Mouse (Mus musculus) embryonic facial prominence, embryonic 15.5 days (tissue): ENCODE results near the gene Stx7. TPM values are rescaled to one million over a fixed set of nuclear protein-coding genes. Genes with fewer than 3 reads are reported as not detected.
A peak's percentile ranks its signal among the peaks of the same experiment; 100 is the strongest.
"Not testable (repeated sequence)": the region's sequence is repeated elsewhere in the genome, so short reads cannot be mapped to it uniquely, and the experiment has no call there.

ENCODE experiments used
- ATAC-seq: fragments of 200-750 bp; cut with Nextera tagmentation; 2 replicates; pipeline ENCODE4 v1.8.0; 2017; ENCODE audit warnings: low read depth, moderate TSS enrichment; ENCODE audit not compliant: insufficient number of reproducible peaks, low FRiP score, low TSS enrichment
- H3K27ac ChIP-seq: fragments of 300-500 bp; sonication (generic); replicated peaks from 2 replicates; pipeline ENCODE4 v1.5.1; 2015; ENCODE audit warnings: mild to moderate bottlenecking, inconsistent platforms
- H3K27me3 ChIP-seq: fragments of 300-500 bp; sonication (generic); 2 replicates; pipeline ENCODE4 v1.6.1; 2015; ENCODE audit warnings: inconsistent platforms
- H3K36me3 ChIP-seq: fragments of 300-500 bp; sonication (generic); 2 replicates; pipeline ENCODE4 v1.6.1; 2015; ENCODE audit warnings: mild to moderate bottlenecking, inconsistent platforms
- H3K4me1 ChIP-seq: fragments of 300-500 bp; sonication (generic); 2 replicates; pipeline ENCODE4 v1.6.1; 2015; ENCODE audit warnings: inconsistent platforms
- H3K4me2 ChIP-seq: fragments of 300-500 bp; sonication (generic); replicated peaks from 2 replicates; pipeline ENCODE4 v1.6.1; 2015; ENCODE audit warnings: mild to moderate bottlenecking, inconsistent platforms
- H3K4me3 ChIP-seq: fragments of 300-500 bp; sonication (generic); replicated peaks from 2 replicates; pipeline ENCODE4 v1.5.1; 2015; ENCODE audit warnings: mild to moderate bottlenecking, inconsistent platforms
- H3K9ac ChIP-seq: fragments of 300-500 bp; sonication (generic); 2 replicates; pipeline ENCODE4 v1.6.1; 2015; ENCODE audit warnings: inconsistent platforms
- H3K9me3 ChIP-seq: fragments of 300-500 bp; sonication (generic); replicated peaks from 2 replicates; pipeline ENCODE4 v1.6.1; 2016; ENCODE audit warnings: inconsistent platforms
- WGBS: fragments of 180-500 bp; shearing (Covaris S2); methylation state at CpG from one replicate; pipeline ENCODE4 v1.1.7; 2015; 5-methylcytosine and 5-hydroxymethylcytosine counted together
- polyA plus RNA-seq: library from polyadenylated mRNA; unstranded; fragments of >200 nt; fragmentation: Nextera tagmentation; extraction: Ambion mirVana; gene quantifications from 2 replicates; pipeline ENCODE4 v1.2.1, GENCODE M21; 2015

Stx7 gene
- 70.1 and 73.2 TPM in 2 replicates for polyA plus RNA-seq

DNA sequence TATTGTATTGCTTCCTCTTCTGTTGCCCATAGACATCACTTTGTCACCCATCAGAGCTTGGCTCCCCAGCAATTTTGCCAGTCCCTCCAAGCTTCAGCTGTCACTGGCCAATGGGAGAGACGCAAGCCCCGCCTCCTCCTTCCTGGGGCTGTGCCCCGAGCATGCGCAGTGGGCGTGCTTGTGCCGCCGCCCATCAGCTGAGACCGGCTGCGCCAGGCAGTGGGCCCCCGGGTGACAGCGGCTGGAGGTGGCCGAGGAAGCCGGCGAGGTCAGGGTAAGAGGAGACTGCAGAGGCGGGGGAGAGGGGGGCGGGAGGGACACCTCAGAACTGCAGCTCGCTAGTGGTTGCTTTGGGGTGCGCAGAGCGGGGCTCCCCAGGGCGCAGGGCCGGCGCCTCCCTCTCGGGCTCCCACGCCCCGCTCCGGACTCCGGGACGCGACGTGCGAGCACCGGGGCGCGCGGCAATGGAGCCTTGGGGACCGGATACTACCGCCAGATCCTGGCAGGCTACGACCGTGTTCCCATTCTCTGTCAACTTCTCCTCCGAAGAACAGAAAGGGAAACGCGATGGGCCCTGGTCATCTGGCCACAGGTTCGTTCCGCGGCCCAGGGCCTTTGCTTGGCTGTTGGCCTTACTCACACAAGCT, at the start of gene Stx7:
Stx7 (plus strand) TSS at position 168 of the 647 bp plus-strand sequence.
- Histone ChIP-seq H3K4me1 (peaks cover 5% of the 10 kb centered on the region), H3K27me3 (no peaks in the 10 kb centered on the region), H3K9ac (peak within 1 kb of the TSS; percentile 77), H3K9me3 (no peaks in the 10 kb centered on the region), H3K4me2 (peak within 1 kb of the TSS; percentile 63), H3K4me3 (peak within 1 kb of the TSS; percentile 77), H3K36me3 (no peaks in the 10 kb centered on the region), H3K27ac (no peak within 1 kb of the TSS)
- peak; percentile 93 for ATAC-seq
- under 1% methylated on average over 43 of the region's 45 CpGs for WGBS

GRCm38 (mm10) chr10:24101812-24102211, 47.3 kb upstream of the Stx7 start, which contains the start of gene Taar8c:
TSS of gene Taar8c (minus strand) at chr10:24101912.
- H3K4me2 ChIP-seq, H3K4me3 ChIP-seq, H3K9ac ChIP-seq, H3K9me3 ChIP-seq, H3K36me3 ChIP-seq, ATAC-seq, H3K4me1 ChIP-seq, H3K27ac ChIP-seq, H3K27me3 ChIP-seq: not testable (repeated sequence)
- 87% methylated on average over 1 of the region's 3 CpGs for WGBS

- H3K9me3 ChIP-seq, H3K4me3 ChIP-seq, H3K4me2 ChIP-seq, H3K9ac ChIP-seq, H3K27ac ChIP-seq, ATAC-seq, H3K36me3 ChIP-seq, H3K4me1 ChIP-seq, H3K27me3 ChIP-seq: not testable (repeated sequence)
- 17% methylated on average over 1 of the region's 1 CpGs for WGBS
These were observed 45.8 kb upstream of the Stx7 start for GRCm38 (mm10) chr10:24103299-24103698.

GRCm38 (mm10) chr10:24107747-24108146, 41.4 kb upstream of the Stx7 start:
- WGBS = 56% methylated on average over 5 of the region's 5 CpGs
- Histone ChIP-seq H3K27me3 (no peaks in the 10 kb centered on the region), H3K9me3 (no peaks in the 10 kb centered on the region), H3K36me3 (no peaks in the 10 kb centered on the region), H3K9ac (no peak overlapping the region), H3K4me3 (no peak overlapping the region), H3K27ac (no peak overlapping the region), H3K4me2 (no peak overlapping the region), H3K4me1 (no peaks in the 10 kb centered on the region)
- ATAC-seq = no peak

GRCm38 (mm10) chr10:24108236-24108635, 40.9 kb upstream of the Stx7 start:
- Histone ChIP-seq H3K4me1 (no peaks in the 10 kb centered on the region), H3K4me3 (no peak overlapping the region), H3K27me3 (no peaks in the 10 kb centered on the region), H3K9me3 (no peaks in the 10 kb centered on the region), H3K27ac (no peak overlapping the region), H3K36me3 (no peaks in the 10 kb centered on the region), H3K4me2 (no peak overlapping the region), H3K9ac (no peak overlapping the region)
- WGBS = 60% methylated on average over 3 of the region's 3 CpGs
- no peak for ATAC-seq

- not testable (repeated sequence) for H3K9me3 ChIP-seq, H3K27ac ChIP-seq, ATAC-seq, H3K27me3 ChIP-seq, H3K9ac ChIP-seq, H3K4me1 ChIP-seq, H3K4me2 ChIP-seq, H3K4me3 ChIP-seq, H3K36me3 ChIP-seq
- 84% methylated on average over 8 of the region's 8 CpGs for WGBS
These were observed 39.7 kb upstream of the Stx7 start, which contains the start of gene Taar9 for GRCm38 (mm10) chr10:24109434-24109833. TSS of gene Taar9 (minus strand) at chr10:24109534.

DNA sequence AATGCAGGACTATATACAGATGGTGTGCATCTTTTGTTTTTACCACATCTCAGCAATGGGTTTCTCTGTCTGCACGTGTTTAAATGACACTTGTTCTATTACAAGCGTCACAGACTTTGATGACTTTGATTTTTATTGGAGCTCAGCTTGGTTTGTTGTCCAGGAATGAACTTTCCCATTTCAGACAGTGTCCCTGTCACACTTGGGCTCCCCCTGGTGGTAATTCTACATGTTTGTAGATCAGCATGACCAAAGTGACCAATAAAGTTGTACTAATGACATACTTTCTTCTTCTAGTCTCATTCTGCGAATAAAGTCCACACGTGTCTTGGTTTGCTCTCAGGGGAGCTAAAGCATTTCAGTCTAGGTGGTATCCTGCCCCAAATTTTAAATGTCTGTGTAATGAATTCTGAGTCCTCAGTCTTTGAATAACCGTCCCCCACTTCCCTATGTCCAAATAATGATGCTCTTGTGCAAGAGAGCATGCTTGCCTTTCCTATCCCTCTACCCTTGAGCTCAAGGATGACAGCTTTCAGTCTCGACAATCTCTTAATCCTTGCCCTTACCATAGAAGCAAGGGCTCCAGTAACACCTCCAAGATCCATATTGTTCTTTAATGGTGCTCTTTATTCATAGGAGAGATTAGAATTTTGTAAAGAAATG, 37.9 kb upstream of the Stx7 start:
- WGBS = 45% methylated on average over 6 of the region's 6 CpGs
- Histone ChIP-seq H3K36me3 (no peaks in the 10 kb centered on the region), H3K27ac (no peak overlapping the region), H3K9ac (no peak overlapping the region), H3K4me2 (no peak overlapping the region), H3K9me3 (no peaks in the 10 kb centered on the region), H3K4me3 (no peak overlapping the region), H3K27me3 (no peaks in the 10 kb centered on the region), H3K4me1 (no peaks in the 10 kb centered on the region)
- ATAC-seq = no peak

GRCm38 (mm10) chr10:24131451-24132262, 17.4 kb upstream of the Stx7 start:
- peak; percentile 77; the same call in 1 of the 2 replicates for ATAC-seq
- H3K36me3 ChIP-seq = no peaks in the 10 kb centered on the region
- 16% methylated on average over 9 of the region's 9 CpGs for WGBS
- peak overlapping the region; percentile 39 for H3K4me2 ChIP-seq
- H3K4me3 ChIP-seq = peak overlapping the region; percentile 29
- no peak overlapping the region for H3K27ac ChIP-seq
- H3K9me3 ChIP-seq = no peaks in the 10 kb centered on the region
- H3K27me3 ChIP-seq = no peaks in the 10 kb centered on the region
- no peaks in the 10 kb centered on the region for H3K4me1 ChIP-seq
- H3K9ac ChIP-seq = no peak overlapping the region

DNA sequence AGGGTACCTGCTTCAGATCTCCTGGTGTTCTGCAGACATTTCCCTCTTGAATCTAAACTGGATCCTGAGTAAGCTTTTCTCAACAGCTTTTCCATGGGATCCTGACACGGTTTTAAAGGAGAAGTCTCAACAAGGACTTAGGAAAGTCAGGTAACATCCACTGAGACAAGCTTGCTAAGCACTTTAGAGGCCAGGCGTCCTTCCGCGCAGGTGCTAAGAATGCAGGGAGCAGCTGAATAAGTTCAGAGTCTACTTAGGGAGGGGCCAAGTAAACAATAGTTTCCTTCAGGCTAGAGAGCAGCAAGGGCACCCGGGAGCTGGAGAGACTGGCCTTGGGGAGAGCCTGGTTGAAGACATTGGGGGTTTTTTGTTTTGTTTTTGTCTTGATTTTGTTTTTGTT, 16.8 kb upstream of the Stx7 start:
- Histone ChIP-seq H3K4me3 (no peak overlapping the region), H3K4me2 (0 out of 2 replicates have a peak overlapping the region, but pooled peaks have one; percentile 39), H3K9me3 (no peaks in the 10 kb centered on the region), H3K36me3 (no peaks in the 10 kb centered on the region), H3K27ac (no peak overlapping the region), H3K27me3 (no peaks in the 10 kb centered on the region), H3K4me1 (no peaks in the 10 kb centered on the region), H3K9ac (no peak overlapping the region)
- 13% methylated on average over 5 of the region's 5 CpGs for WGBS
- no peak for ATAC-seq

DNA sequence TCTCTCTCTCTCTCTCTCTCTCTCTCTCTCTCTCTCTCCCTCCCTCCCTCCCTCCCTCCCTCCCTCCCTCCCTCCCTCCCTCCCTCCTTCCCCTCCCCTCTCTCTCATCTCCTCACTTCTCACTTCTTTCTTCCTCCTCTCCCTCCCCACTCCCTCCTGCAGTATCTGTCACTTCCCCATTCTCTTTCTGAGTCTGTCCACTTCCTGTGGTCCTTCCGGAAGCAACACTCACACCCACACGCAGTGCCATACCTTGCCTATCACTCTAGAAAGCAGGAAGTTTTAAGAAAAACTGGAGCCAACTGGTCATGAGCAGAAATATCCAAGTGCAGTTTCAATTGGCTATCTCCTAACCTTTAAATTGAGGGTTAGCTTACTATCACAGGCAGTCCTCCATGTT, 16.0 kb upstream of the Stx7 start:
- Histone ChIP-seq H3K27ac (no peak overlapping the region), H3K36me3 (no peaks in the 10 kb centered on the region)
- 18% methylated on average over 2 of the region's 2 CpGs for WGBS

GRCm38 (mm10) chr10:24134071-24134645, 14.9 kb upstream of the Stx7 start:
- Histone ChIP-seq H3K27ac (no peak overlapping the region), H3K4me1 (no peaks in the 10 kb centered on the region), H3K4me3 (no peak overlapping the region), H3K27me3 (no peaks in the 10 kb centered on the region), H3K9me3 (no peaks in the 10 kb centered on the region), H3K4me2 (no peak overlapping the region), H3K9ac (no peak overlapping the region), H3K36me3 (no peaks in the 10 kb centered on the region)
- WGBS = 50% methylated on average over 7 of the region's 7 CpGs
- no peak for ATAC-seq

More for the DNA sequence above, 16.0 kb upstream of the Stx7 start:
- H3K9me3 ChIP-seq = no peaks in the 10 kb centered on the region
- no peaks in the 10 kb centered on the region for H3K4me1 ChIP-seq
- no peak overlapping the region for H3K4me2 ChIP-seq
- no peak overlapping the region for H3K9ac ChIP-seq
- no peak for ATAC-seq
- no peak overlapping the region for H3K4me3 ChIP-seq
- no peaks in the 10 kb centered on the region for H3K27me3 ChIP-seq
